Mouse (Mus musculus) cerebellum, adult 2 months (tissue): ENCODE data around the gene Lrmda.

Experiments used
- CTCF ChIP-seq: fragments of 200-500 bp; IDR thresholded peaks from 2 replicates; pipeline ENCODE4 v1.5.1; 2011; ENCODE audit warnings: low read depth, mild to moderate bottlenecking, control low read depth, low read length, moderate library complexity, borderline replicate concordance; ENCODE audit not compliant: insufficient read depth
- POLR2A ChIP-seq: fragments of 200-500 bp; IDR thresholded peaks from 2 replicates; pipeline ENCODE4 v1.6.1; 2011; ENCODE audit warnings: low read length, control low read depth, borderline replicate concordance; ENCODE audit not compliant: insufficient read depth

DNA sequence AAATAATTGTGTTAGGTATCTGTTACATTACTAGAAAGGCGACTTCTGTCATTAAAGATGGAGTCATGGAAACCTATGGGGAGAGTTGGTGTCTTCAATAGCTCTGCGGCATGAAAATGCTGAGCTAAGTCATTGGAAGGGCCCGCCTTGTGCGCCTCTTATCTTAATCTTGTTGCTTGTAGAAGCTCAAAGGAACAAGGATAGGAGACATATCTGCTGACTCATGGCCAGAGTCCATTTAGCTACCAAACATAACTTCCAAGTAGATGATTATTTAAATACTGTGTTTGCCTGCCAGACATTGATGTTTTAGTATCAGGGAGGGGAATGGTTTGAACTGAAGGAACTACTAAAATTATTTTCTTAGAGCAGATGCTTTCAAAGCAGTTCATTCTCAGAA is 821.6 kb downstream of the Lrmda start:
- TF ChIP-seq POLR2A (no peak), CTCF (no peak)
